Mouse (Mus musculus) stomach, postnatal 0 days (tissue): Measurements from ENCODE around the gene Tmem42. TPM values are rescaled to one million over a fixed set of nuclear protein-coding genes. Genes with fewer than 3 reads are reported as not detected.

Experiments
- ATAC-seq: fragments of 200-750 bp; cut with Nextera tagmentation; 2 replicates; pipeline ENCODE4 v1.8.0; 2017; ENCODE audit not compliant: low FRiP score, low TSS enrichment
- DNase-seq: peaks from one replicate; pipeline ENCODE4 v3.0.0-alpha.2; 2016; ENCODE audit warnings: low spot score
- H3K27ac ChIP-seq: fragments of 300-500 bp; sonication (generic); replicated peaks from 2 replicates; pipeline ENCODE4 v1.5.1; 2014; ENCODE audit warnings: mild to moderate bottlenecking, control low read depth
- H3K27me3 ChIP-seq: fragments of 300-500 bp; sonication (generic); 2 replicates; pipeline ENCODE4 v1.6.1; 2014; ENCODE audit warnings: low read length; ENCODE audit not compliant: control insufficient read depth, insufficient read depth
- H3K36me3 ChIP-seq: fragments of 300-500 bp; sonication (generic); 2 replicates; pipeline ENCODE4 v1.6.1; 2014; ENCODE audit warnings: low read length, mixed read lengths; ENCODE audit not compliant: control insufficient read depth, insufficient read depth
- H3K4me1 ChIP-seq: fragments of 300-500 bp; sonication (generic); replicated peaks from 2 replicates; pipeline ENCODE4 v1.6.1; 2014; ENCODE audit warnings: antibody characterized with exemption; ENCODE audit not compliant: control insufficient read depth, insufficient read depth
- H3K4me2 ChIP-seq: fragments of 300-500 bp; sonication (generic); replicated peaks from 2 replicates; pipeline ENCODE4 v1.6.1; 2014; ENCODE audit warnings: low read depth, mild to moderate bottlenecking, control low read depth, moderate library complexity
- H3K4me3 ChIP-seq: fragments of 300-500 bp; sonication (generic); 2 replicates; pipeline ENCODE4 v1.5.1; 2014; ENCODE audit warnings: low read depth, low read length, control low read depth
- H3K9ac ChIP-seq: fragments of 300-500 bp; sonication (generic); 2 replicates; pipeline ENCODE4 v1.6.1; 2014; ENCODE audit warnings: mild to moderate bottlenecking, low read length, control low read depth, mixed read lengths
- H3K9me3 ChIP-seq: fragments of 300-500 bp; sonication (generic); 2 replicates; pipeline ENCODE4 v1.6.1; 2016; ENCODE audit warnings: low read length; ENCODE audit not compliant: control insufficient read depth
- CTCF ChIP-seq: IDR thresholded peaks from 2 replicates; pipeline ENCODE4 v1.5.1; 2016; ENCODE audit warnings: antibody characterized with exemption, low read depth, mild to moderate bottlenecking, moderate library complexity
- EP300 ChIP-seq: optimal IDR thresholded peaks from 2 replicates; pipeline ENCODE3; 2016; ENCODE audit warnings: antibody characterized with exemption
- WGBS: fragments of 180-500 bp; shearing (Covaris S2); extraction: QIAGEN DNeasy Blood & Tissue Kit; methylation state at CpG from one replicate; pipeline ENCODE4 v1.1.7; 2014; 5-methylcytosine and 5-hydroxymethylcytosine counted together
- polyA plus RNA-seq: library from polyadenylated mRNA; unstranded; fragments of >200 nt; fragmentation: Nextera tagmentation; extraction: Ambion mirVana; gene quantifications from 2 replicates; pipeline ENCODE4 v1.2.1, GENCODE M21; 2015

Gene Tmem42
- polyA plus RNA-seq, 1 experiment from 2014 or later: 30.1 TPM

DNA sequence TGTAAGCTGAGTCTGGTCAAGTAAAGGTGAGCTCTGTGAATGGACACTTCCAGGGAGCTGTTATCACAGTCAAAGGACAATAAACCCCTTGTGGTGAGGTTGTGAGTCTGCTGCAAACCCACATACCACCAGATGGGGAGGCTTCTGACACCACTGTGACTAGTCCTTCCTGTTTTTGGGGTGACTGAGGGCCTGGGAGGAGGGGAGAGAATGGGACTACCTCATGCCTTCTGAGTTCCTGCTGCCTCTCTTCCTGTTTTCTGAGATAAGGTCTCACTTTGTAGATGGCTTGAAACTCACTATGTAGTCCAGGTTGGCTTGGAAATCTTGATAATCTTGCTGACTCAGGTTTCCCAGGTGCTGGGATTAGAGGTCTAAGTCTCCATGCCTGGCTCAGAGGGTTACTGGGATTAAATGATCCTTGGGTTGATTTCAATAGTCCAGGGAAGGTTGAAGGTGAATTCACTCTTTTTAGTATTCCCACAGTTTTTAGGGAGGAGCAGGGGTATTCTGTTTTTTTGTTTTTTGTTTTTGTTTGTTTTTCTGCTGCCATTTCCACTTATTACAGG, 37.7 kb downstream of the Tmem42 start:
- DNase-seq (no peak), ATAC-seq (no peak)
- no peaks in the 10 kb centered on the region for H3K4me1 ChIP-seq
- H3K27ac ChIP-seq: no peak overlapping the region
- H3K36me3 ChIP-seq: no peaks in the 10 kb centered on the region
- no peak overlapping the region for H3K4me3 ChIP-seq
- H3K27me3 ChIP-seq: no peaks in the 10 kb centered on the region
- no peaks in the 10 kb centered on the region for H3K9me3 ChIP-seq
- H3K9ac ChIP-seq: no peak overlapping the region
- no peak overlapping the region for H3K4me2 ChIP-seq
- TF ChIP-seq CTCF (no peak), EP300 (no peak)

DNA sequence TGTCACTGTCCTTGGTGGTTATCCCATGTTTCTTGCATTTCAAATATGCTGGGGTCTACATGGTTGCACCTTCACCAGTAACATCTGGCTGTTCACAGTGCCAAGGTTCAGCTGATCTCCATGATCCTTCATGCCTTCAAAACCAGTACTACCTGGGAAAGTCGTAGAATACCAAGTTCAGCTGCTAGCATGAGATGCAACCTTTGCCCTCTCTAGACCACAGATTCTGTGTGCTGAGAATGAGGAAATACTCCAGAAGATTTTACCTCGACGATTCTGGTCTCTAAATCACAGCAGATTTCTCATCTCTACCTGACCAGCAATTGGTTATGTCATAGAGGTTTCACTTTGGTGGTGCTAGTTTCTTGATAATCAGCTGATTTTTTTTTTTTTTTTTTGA, 39.0 kb downstream of the Tmem42 start:
- Histone ChIP-seq H3K4me3 (no peak overlapping the region), H3K4me1 (no peaks in the 10 kb centered on the region), H3K9ac (no peak overlapping the region), H3K4me2 (no peak overlapping the region), H3K27ac (no peak overlapping the region), H3K27me3 (no peaks in the 10 kb centered on the region), H3K36me3 (no peaks in the 10 kb centered on the region), H3K9me3 (no peaks in the 10 kb centered on the region)
- WGBS: 75% methylated on average over 3 of the region's 3 CpGs
- DNase-seq (no peak), ATAC-seq (no peak)
- TF ChIP-seq EP300 (no peak), CTCF (no peak)

Other genes with a start within 250 kb of the Tmem42 start
- 2.8 and 3.1 TPM in 2 replicates for gene Tcaim, start 215.8 kb upstream of the Tmem42 start, polyA plus RNA-seq
- gene Gm35549, start 177.3 kb upstream of the Tmem42 start, polyA plus RNA-seq: 0.32 TPM in 1 of 2 replicates, not detected in the other
- gene Zfp445, start 155.3 kb upstream of the Tmem42 start, polyA plus RNA-seq: 17.0 and 19.2 TPM in 2 replicates
- gene Zkscan7, start 135.6 kb upstream of the Tmem42 start, polyA plus RNA-seq: 2.0 and 2.6 TPM in 2 replicates
- 5.2 and 5.4 TPM in 2 replicates for gene Zfp105, start 98.3 kb upstream of the Tmem42 start, polyA plus RNA-seq
- gene 1110059G10Rik, start 70.3 kb upstream of the Tmem42 start, polyA plus RNA-seq: 31.0 and 32.2 TPM in 2 replicates
- gene Kif15, start 70.3 kb upstream of the Tmem42 start, polyA plus RNA-seq: 7.3 and 9.3 TPM in 2 replicates
- 0.44 and 0.52 TPM in 2 replicates for gene Tgm4, start 13.4 kb downstream of the Tmem42 start, polyA plus RNA-seq
- gene Zdhhc3, start 91.9 kb downstream of the Tmem42 start, polyA plus RNA-seq: 64.7 and 65.7 TPM in 2 replicates
- gene Exosc7, start 91.9 kb downstream of the Tmem42 start, polyA plus RNA-seq: 73.1 and 73.5 TPM in 2 replicates
- gene Clec3b, start 129.6 kb downstream of the Tmem42 start, polyA plus RNA-seq: 13.9 and 17.1 TPM in 2 replicates
- gene Cdcp1, start 194.7 kb downstream of the Tmem42 start, polyA plus RNA-seq: 7.4 and 7.9 TPM in 2 replicates
- 15.1 and 16.8 TPM in 2 replicates for gene Tmem158, start 239.4 kb downstream of the Tmem42 start, polyA plus RNA-seq